Mouse (Mus musculus): ENCODE data around the gene Rpa3.

DNA sequence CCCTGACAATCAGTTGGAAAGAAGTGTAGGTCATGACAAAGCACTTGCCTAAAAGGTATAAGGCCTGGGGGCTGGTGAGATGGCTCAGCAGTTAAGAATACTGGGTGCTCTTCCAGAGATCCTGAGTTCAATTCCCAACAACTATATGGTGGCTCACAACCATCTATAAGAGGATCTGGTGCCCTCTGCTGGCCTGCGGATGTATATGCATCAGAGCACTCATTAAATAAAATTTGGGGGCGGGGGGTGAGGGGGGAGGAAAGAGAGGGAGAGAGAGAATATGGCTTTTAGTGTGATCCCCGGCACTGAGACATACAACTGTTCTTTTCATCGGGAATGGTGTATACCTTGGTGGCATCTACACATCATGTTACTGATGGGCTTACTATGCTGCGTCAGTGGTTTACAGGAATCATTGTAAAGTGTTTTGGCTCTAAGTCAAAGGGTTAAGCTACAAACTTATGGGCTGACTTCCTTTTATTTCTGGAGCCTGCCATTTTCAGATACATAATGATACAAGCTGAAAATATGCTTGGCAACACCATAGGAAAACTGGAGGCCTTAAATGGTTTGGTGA, 19.5 kb upstream of the Rpa3 start:
- TF ChIP-seq CTCF (IDR thresholded peaks at IDR 0.05; ENCODE audit: control insufficient read depth, insufficient read depth, low read length) = peak; percentile 18; the same call in 1 of the 2 replicates
- TF ChIP-seq POLR2A (IDR thresholded peaks at IDR 0.05; ENCODE audit: borderline replicate concordance, control insufficient read depth, low read depth, low read length) = no peak

Data from bone marrow, adult 2 months (tissue).